Mouse (Mus musculus) erythroblast, embryonic 14.5 days (primary cell): ENCODE measurements around the gene Tbccd1. TPM values are rescaled to one million over a fixed set of nuclear protein-coding genes. Genes with fewer than 3 reads are reported as not detected.
"Not testable (repeated sequence)": the region's sequence is repeated elsewhere in the genome, so short reads cannot be mapped to it uniquely, and the experiment has no call there.

Experiments used
- H3K27me3 ChIP-seq: 2 replicates; pipeline ENCODE4 v1.6.1; 2012; ENCODE audit warnings: inconsistent platforms; ENCODE audit not compliant: control insufficient read depth
- H3K36me3 ChIP-seq: 2 replicates; pipeline ENCODE4 v1.6.1; 2012; ENCODE audit warnings: mild to moderate bottlenecking, inconsistent platforms; ENCODE audit not compliant: control insufficient read depth
- H3K4me1 ChIP-seq: 2 replicates; pipeline ENCODE4 v1.6.1; 2012; ENCODE audit warnings: inconsistent platforms; ENCODE audit not compliant: control insufficient read depth
- H3K4me3 ChIP-seq: replicated peaks from 2 replicates; pipeline ENCODE3; 2012; ENCODE audit warnings: moderate library complexity, mild to moderate bottlenecking, inconsistent platforms
- H3K9me3 ChIP-seq: 2 replicates; pipeline ENCODE4 v1.6.1; 2012; ENCODE audit warnings: low read length, inconsistent platforms, mixed read lengths; ENCODE audit not compliant: control insufficient read depth
- GATA1 ChIP-seq: IDR thresholded peaks from 2 replicates; pipeline ENCODE4 v1.6.1; 2012; ENCODE audit warnings: low read length, inconsistent platforms, mixed read lengths
- TAL1 ChIP-seq: IDR thresholded peaks from 3 replicates; pipeline ENCODE4 v1.6.1; 2012; ENCODE audit warnings: low read length, inconsistent platforms, mixed read lengths
- polyA plus RNA-seq: library from polyadenylated mRNA; stranded (reverse); fragments of >175 nt; gene quantifications from 2 replicates; pipeline ENCODE4 v1.2.3, GENCODE M21; 2012

The Tbccd1 gene
- polyA plus RNA-seq, 1 experiment = 1.2 TPM

DNA sequence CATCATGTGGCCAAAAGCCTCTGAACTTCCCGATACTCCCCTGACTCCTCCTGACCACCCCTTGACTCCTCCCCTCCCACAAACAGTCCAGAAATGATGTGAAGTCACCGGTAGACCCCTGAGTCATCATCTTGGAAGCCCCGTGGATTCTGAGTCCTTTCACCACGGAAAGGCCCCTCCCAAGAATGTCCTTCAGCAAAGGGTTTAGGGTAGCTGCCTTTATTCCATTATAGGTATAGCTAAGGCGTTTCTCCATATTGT, 56.7 kb downstream of the Tbccd1 start:
- no peaks in the 10 kb centered on the region for H3K4me1 ChIP-seq
- H3K4me3 ChIP-seq = no peak overlapping the region
- no peaks in the 10 kb centered on the region for H3K27me3 ChIP-seq
- TF ChIP-seq GATA1 (no peak), TAL1 (no peak)
- H3K9me3 ChIP-seq = no peaks in the 10 kb centered on the region
- no peaks in the 10 kb centered on the region for H3K36me3 ChIP-seq

DNA sequence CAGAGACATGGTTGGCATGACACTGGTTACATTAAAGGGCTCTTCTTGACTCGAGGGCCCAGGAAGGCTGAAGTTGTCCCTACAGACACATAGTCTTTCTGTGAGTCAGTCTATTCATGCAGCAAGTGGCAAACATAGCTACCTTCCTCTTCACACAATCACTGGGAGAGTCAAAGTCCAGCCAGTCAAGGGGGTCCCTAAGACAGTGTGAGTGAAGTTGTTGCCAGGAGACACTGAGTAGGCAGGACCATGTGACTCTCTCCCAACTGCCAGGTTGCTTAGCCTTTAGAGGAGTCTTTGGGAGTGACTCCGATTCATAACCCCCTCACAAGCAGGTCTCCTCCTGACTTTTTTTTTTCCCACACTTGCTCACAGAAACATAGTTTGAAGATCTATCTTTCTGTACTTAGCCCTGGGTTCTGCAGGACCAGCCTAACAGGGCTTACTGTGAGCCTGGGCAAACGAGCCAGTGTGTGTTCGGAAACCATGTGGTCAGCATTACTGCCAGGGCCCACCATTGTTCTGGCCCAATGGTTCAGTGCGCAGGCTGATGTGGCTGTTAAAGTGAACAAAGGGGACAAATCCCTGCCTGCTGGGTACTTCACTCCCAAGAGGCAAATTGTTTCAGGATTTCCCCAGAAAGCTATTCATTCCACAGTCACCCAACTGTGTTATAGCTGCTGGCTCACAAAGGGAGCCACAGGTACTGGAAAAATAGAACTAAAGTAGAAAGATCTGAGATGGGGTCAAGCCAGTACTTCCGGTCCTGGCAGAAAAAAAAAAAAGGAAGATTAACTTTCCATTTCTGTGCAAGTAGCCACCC, 57.2 kb downstream of the Tbccd1 start:
- TF ChIP-seq GATA1 (no peak), TAL1 (no peak)
- Histone ChIP-seq H3K9me3 (no peaks in the 10 kb centered on the region), H3K27me3 (no peaks in the 10 kb centered on the region), H3K4me3 (no peak overlapping the region), H3K4me1 (no peaks in the 10 kb centered on the region), H3K36me3 (no peaks in the 10 kb centered on the region)

DNA sequence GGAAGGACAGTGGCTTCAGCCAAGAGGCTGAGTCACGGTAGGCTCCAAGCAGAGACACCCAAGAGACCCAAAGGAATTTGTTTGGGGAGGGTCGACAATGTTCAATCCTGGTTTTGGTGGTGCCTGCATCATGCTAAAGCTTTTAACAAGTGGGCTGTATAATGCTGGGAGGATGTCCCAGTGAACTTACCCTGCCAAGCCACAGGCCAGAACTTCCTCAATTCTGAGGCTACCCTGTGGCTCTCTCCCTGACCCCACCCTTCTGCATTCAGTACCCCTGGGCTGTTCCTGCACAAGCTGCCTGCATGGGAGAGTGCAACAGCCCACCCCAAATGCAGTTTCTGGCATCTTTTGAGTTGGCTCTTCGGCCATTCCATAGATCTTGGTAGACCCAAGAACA, 58.9 kb downstream of the Tbccd1 start:
- Histone ChIP-seq H3K27me3 (no peaks in the 10 kb centered on the region), H3K36me3 (no peaks in the 10 kb centered on the region), H3K4me3 (no peak overlapping the region), H3K4me1 (no peaks in the 10 kb centered on the region), H3K9me3 (no peaks in the 10 kb centered on the region)
- TF ChIP-seq TAL1 = no peak
- TF ChIP-seq GATA1 = no peak

DNA sequence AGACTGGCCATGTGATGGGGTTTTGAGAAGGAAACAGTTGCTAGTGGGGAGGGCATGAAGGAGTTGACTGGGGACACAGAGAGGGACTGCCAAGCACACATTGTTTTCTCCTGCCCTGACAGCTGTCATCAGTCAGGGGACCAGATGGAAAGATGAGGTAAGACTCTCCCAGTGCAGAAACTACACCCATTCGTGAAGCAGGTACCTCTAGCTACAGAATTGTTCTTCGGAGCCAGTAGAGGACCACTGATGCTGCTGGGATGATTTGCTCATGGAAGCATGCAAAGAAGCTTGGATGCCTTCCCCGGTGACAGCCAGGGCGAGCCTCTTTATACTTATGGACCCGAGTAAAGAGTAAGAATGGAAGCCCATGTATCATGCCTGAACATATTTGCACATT, 59.9 kb downstream of the Tbccd1 start:
- H3K9me3 ChIP-seq = no peaks in the 10 kb centered on the region
- H3K27me3 ChIP-seq = no peaks in the 10 kb centered on the region
- no peak overlapping the region for H3K4me3 ChIP-seq
- no peaks in the 10 kb centered on the region for H3K4me1 ChIP-seq
- no peaks in the 10 kb centered on the region for H3K36me3 ChIP-seq
- no peak for TF ChIP-seq GATA1
- TF ChIP-seq TAL1 = no peak

DNA sequence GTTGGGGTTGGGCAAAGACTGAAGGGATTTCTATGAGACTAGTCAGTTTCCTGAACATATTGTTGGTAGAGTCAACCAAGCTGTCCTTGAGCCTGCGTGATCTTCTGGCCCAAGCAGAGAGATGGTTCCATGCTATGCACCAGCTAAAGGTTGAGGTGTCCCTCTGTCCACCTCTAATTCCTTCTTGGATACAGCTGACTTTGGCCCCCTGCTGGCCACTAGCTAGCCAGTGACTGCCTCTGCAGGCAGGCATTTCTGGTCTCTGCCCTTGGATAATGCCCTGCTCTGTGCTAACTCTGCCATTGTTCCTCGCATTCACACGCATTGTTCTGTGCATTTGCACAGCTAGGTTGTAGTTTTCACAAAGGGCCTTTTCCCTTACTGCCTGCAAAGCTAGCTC, 62.0 kb downstream of the Tbccd1 start:
- Histone ChIP-seq H3K4me1 (no peaks in the 10 kb centered on the region), H3K36me3 (no peaks in the 10 kb centered on the region), H3K9me3 (no peaks in the 10 kb centered on the region), H3K27me3 (no peaks in the 10 kb centered on the region), H3K4me3 (no peak overlapping the region)
- no peak for TF ChIP-seq TAL1
- TF ChIP-seq GATA1 = no peak

DNA sequence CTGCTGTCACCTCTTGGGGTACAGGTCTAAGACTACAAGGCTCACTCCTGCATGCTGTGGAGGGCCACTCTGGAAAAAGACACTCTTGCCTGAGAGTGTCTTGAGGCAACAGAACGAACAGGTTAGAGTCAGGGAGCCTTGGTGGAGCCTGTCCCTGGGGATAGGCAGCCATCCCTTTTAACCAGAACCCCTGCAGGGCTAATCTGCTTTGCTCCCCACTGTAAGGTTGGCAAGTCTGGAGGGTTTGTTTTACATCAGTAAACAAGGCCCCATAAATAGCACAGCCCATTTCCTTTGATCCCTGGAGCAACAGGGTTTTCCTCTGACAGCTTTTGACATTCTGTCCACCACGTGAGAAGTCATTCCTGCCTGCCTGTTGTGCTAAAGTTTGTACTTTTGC, 66.2 kb downstream of the Tbccd1 start:
- Histone ChIP-seq H3K27me3 (no peaks in the 10 kb centered on the region), H3K36me3 (no peaks in the 10 kb centered on the region), H3K9me3 (no peaks in the 10 kb centered on the region), H3K4me3 (no peak overlapping the region), H3K4me1 (no peaks in the 10 kb centered on the region)
- TF ChIP-seq TAL1 = no peak

DNA sequence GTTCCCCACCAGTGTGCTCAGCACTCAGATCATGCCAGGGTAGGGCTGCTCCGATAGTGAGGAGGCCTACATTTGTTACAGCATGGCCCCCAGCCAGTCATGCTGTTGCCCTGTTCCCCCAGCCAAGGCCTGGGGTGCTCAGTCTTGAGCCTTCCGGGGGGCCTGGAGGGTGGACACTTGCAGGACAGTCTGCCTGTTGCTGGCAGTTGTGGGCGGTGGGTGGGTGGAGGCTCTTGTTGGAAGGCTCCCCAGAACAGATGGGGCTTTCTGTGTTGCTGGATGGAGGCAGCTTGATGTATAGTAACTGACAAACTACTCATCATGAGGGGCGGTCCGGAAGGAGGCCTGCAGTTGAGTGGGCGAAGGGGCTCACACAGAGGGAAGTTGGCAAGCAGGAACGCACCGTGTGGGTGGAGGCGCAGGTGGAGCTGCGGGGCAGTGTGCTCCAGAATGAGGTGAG, 67.5 kb downstream of the Tbccd1 start:
- Histone ChIP-seq H3K4me3 (no peak overlapping the region), H3K36me3 (no peaks in the 10 kb centered on the region), H3K27me3 (no peaks in the 10 kb centered on the region), H3K9me3 (no peaks in the 10 kb centered on the region), H3K4me1 (no peaks in the 10 kb centered on the region)
- TF ChIP-seq GATA1 (no peak), TAL1 (no peak)

DNA sequence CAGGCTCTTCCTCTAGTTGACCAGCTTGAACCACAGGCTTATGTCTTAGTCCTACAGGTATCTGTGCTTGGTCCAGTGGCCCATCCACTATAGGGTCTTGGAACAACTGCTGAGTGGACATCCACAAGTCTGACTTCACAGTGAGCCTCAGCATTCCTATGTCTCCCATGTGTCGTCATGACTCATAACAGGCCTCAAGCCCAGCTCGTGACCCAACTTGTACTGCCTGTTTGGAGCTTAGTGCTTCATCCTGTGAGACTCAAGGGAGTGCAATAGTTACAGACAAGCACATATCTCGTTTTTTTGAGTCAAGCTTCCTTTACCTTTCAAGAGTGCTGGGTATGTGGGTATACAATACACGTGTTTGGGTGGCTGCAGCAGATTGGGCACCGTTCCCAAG, 74.8 kb downstream of the Tbccd1 start:
- Histone ChIP-seq H3K36me3 (no peaks in the 10 kb centered on the region), H3K9me3 (peaks cover 20% of the 10 kb centered on the region), H3K27me3 (no peaks in the 10 kb centered on the region), H3K4me3 (no peak overlapping the region), H3K4me1 (no peaks in the 10 kb centered on the region)
- TF ChIP-seq TAL1 = no peak

DNA sequence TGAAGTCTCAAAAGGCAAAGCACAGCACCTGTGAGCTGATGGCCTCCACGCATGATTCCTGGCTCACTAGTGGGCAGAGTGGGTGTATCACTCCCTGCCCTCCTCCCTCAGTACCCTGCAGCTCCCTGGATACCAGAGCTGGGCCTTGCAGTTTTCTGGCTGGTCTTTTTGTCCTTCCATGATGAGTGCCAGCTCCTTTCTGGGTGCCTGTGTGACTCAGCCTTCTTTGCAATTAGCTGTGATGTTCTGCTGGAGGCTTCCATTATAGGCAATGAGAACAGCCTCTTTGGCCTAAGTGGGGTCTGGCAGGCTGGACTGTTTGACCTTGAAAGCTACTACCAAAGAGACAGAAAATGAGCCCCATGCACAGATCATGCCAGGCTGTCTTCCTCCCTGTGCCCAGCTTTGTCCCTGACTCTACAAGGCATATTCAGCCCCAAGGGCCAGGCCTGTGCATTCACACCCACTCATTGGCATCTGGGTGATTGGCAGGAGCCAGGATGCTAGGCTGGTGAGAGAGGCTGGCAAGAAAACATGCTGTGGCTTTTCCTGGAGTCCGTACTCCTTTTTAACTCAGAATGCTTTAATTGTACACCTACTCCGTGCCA, 78.1 kb downstream of the Tbccd1 start:
- TF ChIP-seq GATA1 (no peak), TAL1 (no peak)
- H3K4me1 ChIP-seq = no peaks in the 10 kb centered on the region
- peaks cover 20% of the 10 kb centered on the region for H3K9me3 ChIP-seq
- H3K4me3 ChIP-seq = no peak overlapping the region
- H3K27me3 ChIP-seq = no peaks in the 10 kb centered on the region
- no peaks in the 10 kb centered on the region for H3K36me3 ChIP-seq

DNA sequence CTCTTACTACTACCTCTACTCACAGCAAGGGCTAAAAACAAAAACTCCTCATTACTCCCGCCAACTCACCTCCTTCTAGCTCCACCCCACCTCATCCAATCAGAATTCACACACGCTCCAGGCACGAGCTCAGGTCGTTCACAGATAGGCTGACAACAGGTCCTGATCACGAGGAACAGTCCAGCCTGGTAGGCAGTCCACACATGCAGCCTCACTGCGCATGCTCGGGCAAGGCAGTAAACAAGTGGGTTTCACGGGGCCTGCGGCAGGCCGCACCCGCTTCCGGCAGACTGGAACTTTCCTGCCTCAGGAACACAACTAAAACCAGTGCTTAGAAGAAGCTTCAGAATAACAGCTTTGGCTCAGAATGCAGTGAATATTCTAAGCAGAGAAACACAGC, 79.2 kb downstream of the Tbccd1 start:
- H3K4me3 ChIP-seq, H3K4me1 ChIP-seq, H3K36me3 ChIP-seq, H3K27me3 ChIP-seq: not testable (repeated sequence)
- peaks cover 20% of the 10 kb centered on the region for H3K9me3 ChIP-seq
